Mouse (Mus musculus): ENCODE results near the gene Pgls.

DNA sequence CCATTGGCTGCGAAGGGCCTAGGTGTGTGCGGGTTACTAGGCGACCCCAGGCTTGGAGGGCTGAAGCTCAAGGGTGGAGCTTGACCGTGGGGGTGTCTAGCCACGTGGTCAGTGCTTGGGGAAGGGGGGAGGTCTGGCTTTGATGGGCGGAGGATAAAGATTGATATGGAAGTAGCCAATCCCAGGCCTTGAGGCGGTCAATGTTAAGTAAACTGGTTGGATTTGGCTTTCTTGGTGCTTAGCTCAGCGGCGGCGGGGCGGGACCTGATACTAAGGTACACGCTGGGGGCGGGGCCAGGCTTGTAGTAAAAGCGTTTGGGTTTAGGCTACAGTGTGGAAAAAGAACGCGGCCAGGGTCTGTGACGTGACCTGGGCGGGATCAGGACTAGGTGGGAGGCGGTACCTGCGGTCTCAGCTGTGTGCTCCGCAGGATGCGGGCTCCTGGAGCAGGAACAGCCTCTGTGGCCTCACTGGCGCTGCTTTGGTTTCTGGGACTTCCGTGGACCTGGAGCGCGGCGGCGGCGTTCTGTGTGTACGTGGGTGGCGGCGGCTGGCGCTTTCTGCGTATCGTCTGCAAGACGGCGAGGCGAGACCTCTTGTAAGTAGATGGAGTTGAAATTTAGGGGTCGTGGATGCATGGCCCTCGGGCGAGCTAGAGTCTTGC is 21.6 kb upstream of the Pgls start:
- TF ChIP-seq CTCF (IDR thresholded peaks at IDR 0.05; ENCODE audit: low read depth) (no peak), EP300 (IDR thresholded peaks at IDR 0.05; ENCODE audit: low read depth) (no peak)

All from heart, postnatal 0 days (tissue).